Mouse (Mus musculus): ENCODE measurements around the gene Mfap5. TPM values are rescaled to one million over a fixed set of nuclear protein-coding genes. Genes with fewer than 3 reads are reported as not detected.
"Not testable (repeated sequence)": the region's sequence is repeated elsewhere in the genome, so short reads cannot be mapped to it uniquely, and the experiment has no call there.

The Mfap5 gene
- polyA plus RNA-seq (2015; fragmentation: Nextera tagmentation; extraction: Ambion mirVana), result 42.4 and 47.0 TPM in 2 replicates

- no peak for ATAC-seq (replicated peaks; ENCODE audit: low FRiP score, low read depth)
- no peak within 1 kb of the TSS for H3K4me2 ChIP-seq (ENCODE audit: low read length)
- no peak for DNase-seq (ENCODE audit: low spot score)
- H3K9ac ChIP-seq (ENCODE audit: low read depth, low read length), result no peak within 1 kb of the TSS
- no peaks in the 10 kb centered on the region for H3K36me3 ChIP-seq (ENCODE audit: insufficient read depth, low read length)
- no peak within 1 kb of the TSS for H3K4me3 ChIP-seq (replicated peaks; ENCODE audit: low read depth, low read length)
- no peaks in the 10 kb centered on the region for H3K9me3 ChIP-seq (replicated peaks; ENCODE audit: low read length)
- no peak within 1 kb of the TSS for H3K27ac ChIP-seq
- WGBS, result 81% methylated on average over 3 of the region's 3 CpGs
- no peak for TF ChIP-seq CTCF (IDR thresholded peaks at IDR 0.05; ENCODE audit: low read depth)
- no peaks in the 10 kb centered on the region for H3K27me3 ChIP-seq (ENCODE audit: insufficient read depth, low read length)
- no peaks in the 10 kb centered on the region for H3K4me1 ChIP-seq (replicated peaks; ENCODE audit: insufficient read depth, low read length)
Observed at GRCm38 (mm10) chr6:122505545-122505944, at the start of gene Mfap5. Gene Mfap5 (plus strand): TSS chr6:122505845.

- H3K9ac ChIP-seq (ENCODE audit: low read depth, low read length), result no peak overlapping the region
- no peaks in the 10 kb centered on the region for H3K4me1 ChIP-seq (replicated peaks; ENCODE audit: insufficient read depth, low read length)
- H3K9me3 ChIP-seq (replicated peaks; ENCODE audit: low read length), result no peaks in the 10 kb centered on the region
- WGBS, result 89% methylated on average over 8 of the region's 8 CpGs
- H3K4me2 ChIP-seq (ENCODE audit: low read length), result no peak overlapping the region
- H3K27ac ChIP-seq, result no peak overlapping the region
- no peaks in the 10 kb centered on the region for H3K27me3 ChIP-seq (ENCODE audit: insufficient read depth, low read length)
- H3K4me3 ChIP-seq (replicated peaks; ENCODE audit: low read depth, low read length), result no peak overlapping the region
- ATAC-seq (replicated peaks; ENCODE audit: low FRiP score, low read depth), result no peak
- no peak for TF ChIP-seq CTCF (IDR thresholded peaks at IDR 0.05; ENCODE audit: low read depth)
- 0 out of 2 replicates have a peak, but pooled peaks cover 2% of the 10 kb centered on the region for H3K36me3 ChIP-seq (ENCODE audit: insufficient read depth, low read length)
- no peak for DNase-seq (ENCODE audit: low spot score)
Observed at GRCm38 (mm10) chr6:122458946-122459693, 46.5 kb upstream of the Mfap5 start.

GRCm38 (mm10) chr6:122466092-122466713 is 39.4 kb upstream of the Mfap5 start:
- TF ChIP-seq CTCF (IDR thresholded peaks at IDR 0.05; ENCODE audit: low read depth), result no peak
- H3K4me2 ChIP-seq (ENCODE audit: low read length), result no peak overlapping the region
- ATAC-seq (replicated peaks; ENCODE audit: low FRiP score, low read depth), result no peak
- WGBS, result 91% methylated on average over 3 of the region's 3 CpGs
- DNase-seq (ENCODE audit: low spot score), result no peak
- 0 out of 2 replicates have a peak, but pooled peaks cover 2% of the 10 kb centered on the region for H3K36me3 ChIP-seq (ENCODE audit: insufficient read depth, low read length)
- no peaks in the 10 kb centered on the region for H3K9me3 ChIP-seq (replicated peaks; ENCODE audit: low read length)
- no peaks in the 10 kb centered on the region for H3K27me3 ChIP-seq (ENCODE audit: insufficient read depth, low read length)
- H3K27ac ChIP-seq, result no peak overlapping the region
- no peak overlapping the region for H3K4me3 ChIP-seq (replicated peaks; ENCODE audit: low read depth, low read length)
- no peaks in the 10 kb centered on the region for H3K4me1 ChIP-seq (replicated peaks; ENCODE audit: insufficient read depth, low read length)
- H3K9ac ChIP-seq (ENCODE audit: low read depth, low read length), result no peak overlapping the region

- 90% methylated on average over 15 of the region's 15 CpGs for WGBS
- DNase-seq (ENCODE audit: low spot score), result no peak
- Histone ChIP-seq H3K36me3 (ENCODE audit: insufficient read depth, low read length) (no peaks in the 10 kb centered on the region), H3K27ac (no peak overlapping the region), H3K27me3 (ENCODE audit: insufficient read depth, low read length) (no peaks in the 10 kb centered on the region), H3K4me3 (replicated peaks; ENCODE audit: low read depth, low read length) (no peak overlapping the region), H3K4me2 (ENCODE audit: low read length) (no peak overlapping the region), H3K9ac (ENCODE audit: low read depth, low read length) (no peak overlapping the region), H3K4me1 (replicated peaks; ENCODE audit: insufficient read depth, low read length) (no peaks in the 10 kb centered on the region), H3K9me3 (replicated peaks; ENCODE audit: low read length) (no peaks in the 10 kb centered on the region)
- TF ChIP-seq CTCF (IDR thresholded peaks at IDR 0.05; ENCODE audit: low read depth), result no peak
- ATAC-seq (replicated peaks; ENCODE audit: low FRiP score, low read depth), result no peak
Observed at GRCm38 (mm10) chr6:122469030-122469640, 36.5 kb upstream of the Mfap5 start.

GRCm38 (mm10) chr6:122470240-122470639 is 35.4 kb upstream of the Mfap5 start:
- Histone ChIP-seq H3K27me3 (ENCODE audit: insufficient read depth, low read length) (no peaks in the 10 kb centered on the region), H3K4me2 (ENCODE audit: low read length) (no peak overlapping the region), H3K27ac (no peak overlapping the region), H3K4me1 (replicated peaks; ENCODE audit: insufficient read depth, low read length) (no peaks in the 10 kb centered on the region), H3K9me3 (replicated peaks; ENCODE audit: low read length) (no peaks in the 10 kb centered on the region), H3K36me3 (ENCODE audit: insufficient read depth, low read length) (no peaks in the 10 kb centered on the region), H3K4me3 (replicated peaks; ENCODE audit: low read depth, low read length) (no peak overlapping the region), H3K9ac (ENCODE audit: low read depth, low read length) (no peak overlapping the region)
- ATAC-seq (replicated peaks; ENCODE audit: low FRiP score, low read depth) (no peak), DNase-seq (ENCODE audit: low spot score) (no peak)
- WGBS, result 95% methylated on average over 2 of the region's 2 CpGs
- TF ChIP-seq CTCF (IDR thresholded peaks at IDR 0.05; ENCODE audit: low read depth), result no peak

GRCm38 (mm10) chr6:122471461-122471860 is 34.2 kb upstream of the Mfap5 start:
- 90% methylated on average over 3 of the region's 3 CpGs for WGBS
- H3K4me1 ChIP-seq (replicated peaks; ENCODE audit: insufficient read depth, low read length); H3K9ac ChIP-seq (ENCODE audit: low read depth, low read length); H3K27me3 ChIP-seq (ENCODE audit: insufficient read depth, low read length); H3K4me3 ChIP-seq (replicated peaks; ENCODE audit: low read depth, low read length); H3K9me3 ChIP-seq (replicated peaks; ENCODE audit: low read length); DNase-seq (ENCODE audit: low spot score); H3K36me3 ChIP-seq (ENCODE audit: insufficient read depth, low read length); H3K27ac ChIP-seq; ATAC-seq (replicated peaks; ENCODE audit: low FRiP score, low read depth); H3K4me2 ChIP-seq (ENCODE audit: low read length): not testable (repeated sequence)
